Mouse (Mus musculus): ENCODE data around the gene Mgat4d. TPM values are rescaled to one million over a fixed set of nuclear protein-coding genes. Genes with fewer than 3 reads are reported as not detected.

Mgat4d gene
- total and polyA plus RNA-seq, 3 experiments: not detected

DNA sequence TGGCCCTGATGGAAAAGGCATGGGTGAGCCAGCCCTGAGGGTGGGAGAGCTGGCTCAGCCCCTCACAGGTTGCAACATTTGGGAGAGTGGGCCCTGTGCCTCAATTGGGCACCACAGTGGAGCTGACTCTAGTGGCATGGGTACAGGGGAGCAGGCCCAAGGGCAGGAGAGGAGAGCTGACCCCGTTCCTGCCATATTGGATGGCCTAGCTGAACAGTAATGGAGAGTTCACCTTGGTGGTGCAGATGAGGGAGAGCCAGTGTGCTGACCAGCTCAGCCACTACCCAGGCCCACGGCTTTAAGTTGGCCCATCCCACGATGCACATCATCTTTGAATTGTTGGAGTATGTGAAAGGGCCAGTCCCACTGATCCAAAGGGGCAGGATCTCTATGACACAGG is 6.2 kb upstream of the Mgat4d start:
- no peak for TF ChIP-seq POLR2AphosphoS2 (IDR thresholded peaks at IDR 0.05; ENCODE audit: low read length)
- no peak for TF ChIP-seq MAX (IDR thresholded peaks at IDR 0.05; ENCODE audit: low read length)
- no peak for TF ChIP-seq POLR2A (IDR thresholded peaks at IDR 0.05; ENCODE audit: control insufficient read depth in 1 of 2, insufficient read depth in 1 of 2, low read depth in 1 of 2, low read length in 2 of 2, poor library complexity in 1 of 2)
- TF ChIP-seq ZC3H11A (IDR thresholded peaks at IDR 0.05; ENCODE audit: low read depth, low read length): no peak
- TF ChIP-seq MEF2A (IDR thresholded peaks at IDR 0.05; ENCODE audit: extremely low read depth, insufficient replicate concordance, low read depth, low read length, poor library complexity, severe bottlenecking): no peak
- TF ChIP-seq SIN3A (IDR thresholded peaks at IDR 0.05; ENCODE audit: low read length): no peak
- TF ChIP-seq CHD2 (IDR thresholded peaks at IDR 0.05; ENCODE audit: low read length): no peak
- TF ChIP-seq MAFK (IDR thresholded peaks at IDR 0.05; ENCODE audit: borderline replicate concordance, low read depth, low read length): no peak
- no peak overlapping the region for H3K4me3 ChIP-seq (ENCODE audit: control insufficient read depth in 1 of 2, insufficient read depth in 1 of 2, low read depth in 2 of 2, low read length in 2 of 2)
- no peaks in the 10 kb centered on the region for H3K36me3 ChIP-seq (ENCODE audit: control insufficient read depth in 1 of 2, insufficient read depth in 2 of 2, low read length in 2 of 2)
- H3K79me2 ChIP-seq (ENCODE audit: control insufficient read depth, insufficient read depth, low read length, poor library complexity): no peaks in the 10 kb centered on the region
- no peaks in the 10 kb centered on the region for H3K4me1 ChIP-seq (ENCODE audit: control insufficient read depth in 1 of 2, insufficient read depth in 2 of 2, low read length in 2 of 2)
- H3K9me3 ChIP-seq (replicated peaks; ENCODE audit: insufficient read depth, low read length): no peaks in the 10 kb centered on the region
- H3K27me3 ChIP-seq (ENCODE audit: control insufficient read depth in 1 of 2, insufficient read depth in 2 of 2, low read length in 2 of 2): no peaks in the 10 kb centered on the region
- no peak for DNase-seq (ENCODE audit: low read depth, low spot score)
- H3K27ac ChIP-seq (ENCODE audit: control insufficient read depth, low read depth, low read length): no peak overlapping the region
- H3K9ac ChIP-seq (ENCODE audit: control insufficient read depth, low read depth, low read length, poor library complexity, severe bottlenecking): no peak overlapping the region

GRCm38 (mm10) chr8:83342693-83343092 is 5.6 kb upstream of the Mgat4d start:
- Histone ChIP-seq H3K9me3 (replicated peaks; ENCODE audit: insufficient read depth, low read length) (no peaks in the 10 kb centered on the region), H3K79me2 (ENCODE audit: control insufficient read depth, insufficient read depth, low read length, poor library complexity) (no peaks in the 10 kb centered on the region), H3K27me3 (ENCODE audit: control insufficient read depth in 1 of 2, insufficient read depth in 2 of 2, low read length in 2 of 2) (no peaks in the 10 kb centered on the region; a peak in 1 of 4 replicates), H3K9ac (ENCODE audit: control insufficient read depth, low read depth, low read length, poor library complexity, severe bottlenecking) (no peak overlapping the region), H3K27ac (ENCODE audit: control insufficient read depth, low read depth, low read length) (no peak overlapping the region), H3K36me3 (ENCODE audit: control insufficient read depth in 1 of 2, insufficient read depth in 2 of 2, low read length in 2 of 2) (no peaks in the 10 kb centered on the region), H3K4me3 (ENCODE audit: control insufficient read depth in 1 of 2, insufficient read depth in 1 of 2, low read depth in 2 of 2, low read length in 2 of 2) (no peak overlapping the region), H3K4me1 (ENCODE audit: control insufficient read depth in 1 of 2, insufficient read depth in 2 of 2, low read length in 2 of 2) (no peaks in the 10 kb centered on the region)
- DNase-seq (ENCODE audit: low read depth, low spot score): peak; percentile 30
- TF ChIP-seq ZMIZ1 (IDR thresholded peaks at IDR 0.05; ENCODE audit: low read depth, low read length) (no peak), BHLHE40 (IDR thresholded peaks at IDR 0.05; ENCODE audit: borderline replicate concordance, low read depth, low read length) (no peak), NELFE (IDR thresholded peaks at IDR 0.05; ENCODE audit: low read depth, low read length) (no peak), MXI1 (IDR thresholded peaks at IDR 0.05; ENCODE audit: low read depth, low read length) (no peak), GABPA (IDR thresholded peaks at IDR 0.05; ENCODE audit: low read depth, low read length) (no peak), ZKSCAN1 (IDR thresholded peaks at IDR 0.05; ENCODE audit: low read depth, low read length) (no peak), CTCF (IDR thresholded peaks at IDR 0.05 in 2 of 3, conservative IDR thresholded peaks at IDR 0.05 in 1 of 3; ENCODE audit: control insufficient read depth in 1 of 3, insufficient read depth in 1 of 3, low read depth in 2 of 3, low read length in 3 of 3, poor library complexity in 1 of 3, severe bottlenecking in 1 of 3) (peak; percentile 7 to 63 (median 14); a peak in 2 of 6 replicates), JUND (IDR thresholded peaks at IDR 0.05; ENCODE audit: low read depth, low read length) (no peak), CHD2 (IDR thresholded peaks at IDR 0.05; ENCODE audit: low read length) (no peak), MYC (IDR thresholded peaks at IDR 0.05; ENCODE audit: low read depth, low read length) (no peak), E2F4 (IDR thresholded peaks at IDR 0.05; ENCODE audit: borderline replicate concordance, low read depth, low read length) (no peak), TBP (IDR thresholded peaks at IDR 0.05; ENCODE audit: low read depth, low read length) (no peak), ZNF384 (IDR thresholded peaks at IDR 0.05; ENCODE audit: low read depth, low read length) (no peak), KAT2A (conservative IDR thresholded peaks at IDR 0.05; ENCODE audit: low read depth, low read length) (no peak), SMC3 (IDR thresholded peaks at IDR 0.05; ENCODE audit: low read depth, low read length) (peak; percentile 67), UBTF (IDR thresholded peaks at IDR 0.05; ENCODE audit: borderline replicate concordance, insufficient read depth, low read depth, low read length) (no peak), TCF12 (IDR thresholded peaks at IDR 0.05; ENCODE audit: low read depth, low read length) (no peak), MEF2A (IDR thresholded peaks at IDR 0.05; ENCODE audit: extremely low read depth, insufficient replicate concordance, low read depth, low read length, poor library complexity, severe bottlenecking) (no peak), ZC3H11A (IDR thresholded peaks at IDR 0.05; ENCODE audit: low read depth, low read length) (peak; percentile 26; the same call in 1 of the 2 replicates), RAD21 (IDR thresholded peaks at IDR 0.05; ENCODE audit: low read depth, low read length) (peak; percentile 53)

Data from MEL (cell line).